Mouse (Mus musculus): ENCODE results near the gene Nog.

DNA sequence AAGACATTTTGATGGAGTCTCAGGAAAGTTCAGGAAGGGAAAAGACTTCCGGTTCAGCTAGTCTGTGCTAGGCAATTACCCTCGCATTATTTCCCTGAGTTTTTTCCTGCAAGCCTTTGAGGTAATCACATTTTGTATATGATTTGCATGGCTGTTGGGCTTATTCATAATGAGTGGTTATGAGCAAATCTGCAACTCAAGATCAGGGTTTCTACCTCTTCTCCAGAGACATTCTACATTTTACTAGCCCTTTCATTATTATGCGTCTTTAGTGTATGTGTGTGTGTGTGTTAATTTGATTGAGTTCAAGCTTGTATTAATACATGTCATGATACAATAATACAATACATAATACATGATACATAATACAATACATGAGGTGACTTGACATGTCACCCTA is 34.6 kb downstream of the Nog start:
- TF ChIP-seq GATA1 (IDR thresholded peaks at IDR 0.05; ENCODE audit: borderline replicate concordance, low read length) (no peak), CTCF (IDR thresholded peaks at IDR 0.05; ENCODE audit: low read depth, low read length) (no peak), TAL1 (conservative IDR thresholded peaks at IDR 0.05; ENCODE audit: low read depth, low read length) (no peak), GATA2 (IDR thresholded peaks at IDR 0.05; ENCODE audit: borderline replicate concordance, low read depth, low read length) (no peak)
